Mouse (Mus musculus) MEL (cell line): ENCODE measurements around the gene Olfr545.

ENCODE experiments used
- BHLHE40 ChIP-seq: IDR thresholded peaks from 2 replicates; pipeline ENCODE4 v1.6.1; 2012; ENCODE audit warnings: low read depth, mild to moderate bottlenecking, inconsistent platforms, low read length, improper control_type of control experiment, borderline replicate concordance
- CHD2 ChIP-seq: IDR thresholded peaks from 2 replicates; pipeline ENCODE4 v1.6.1; 2011; ENCODE audit warnings: low read length, improper control_type of control experiment
- CTCF ChIP-seq, 3 experiments: IDR thresholded peaks in 2 of 3; conservative IDR thresholded peaks in 1 of 3; 2 replicates each; pipeline ENCODE4 v1.5.1; 2011 to 2012; ENCODE audit warnings: low read length in 3 of 3, low read depth in 2 of 3, mild to moderate bottlenecking in 2 of 3, improper control_type of control experiment in 1 of 3, inconsistent platforms in 1 of 3, mixed read lengths in 1 of 3, moderate library complexity in 1 of 3; ENCODE audit not compliant: control insufficient read depth in 1 of 3, insufficient read depth in 1 of 3, poor library complexity in 1 of 3, severe bottlenecking in 1 of 3
- ELF1 ChIP-seq: IDR thresholded peaks from 2 replicates; pipeline ENCODE4 v1.6.1; 2014; ENCODE audit warnings: low read depth, mild to moderate bottlenecking, inconsistent platforms, low read length, improper control_type of control experiment, moderate library complexity
- GABPA ChIP-seq: IDR thresholded peaks from 2 replicates; pipeline ENCODE4 v1.6.1; 2012; ENCODE audit warnings: low read depth, mild to moderate bottlenecking, inconsistent platforms, low read length, improper control_type of control experiment, moderate library complexity
- MAX ChIP-seq: IDR thresholded peaks from 2 replicates; pipeline ENCODE4 v1.6.1; 2011; ENCODE audit warnings: low read length, improper control_type of control experiment
- POLR2A ChIP-seq, 2 experiments: IDR thresholded peaks; 2 replicates each; pipeline ENCODE4 v1.6.1; 2011 to 2012; ENCODE audit warnings: low read length in 2 of 2, mild to moderate bottlenecking in 2 of 2, control low read depth in 1 of 2, improper control_type of control experiment in 1 of 2, low read depth in 1 of 2, moderate library complexity in 1 of 2; ENCODE audit not compliant: control insufficient read depth in 1 of 2, insufficient read depth in 1 of 2, poor library complexity in 1 of 2
- POLR2AphosphoS2 ChIP-seq: IDR thresholded peaks from 2 replicates; pipeline ENCODE4 v1.6.1; 2011; ENCODE audit warnings: low read length, improper control_type of control experiment
- SMC3 ChIP-seq: IDR thresholded peaks from 2 replicates; pipeline ENCODE4 v1.6.1; 2011; ENCODE audit warnings: low read depth, low read length, improper control_type of control experiment
- TCF12 ChIP-seq: IDR thresholded peaks from 2 replicates; pipeline ENCODE4 v1.6.1; 2014; ENCODE audit warnings: low read depth, mild to moderate bottlenecking, inconsistent platforms, low read length, improper control_type of control experiment, moderate library complexity
- USF1 ChIP-seq: IDR thresholded peaks from 2 replicates; pipeline ENCODE4 v1.6.1; 2014; ENCODE audit warnings: low read depth, mild to moderate bottlenecking, inconsistent platforms, low read length, improper control_type of control experiment, moderate library complexity
- USF2 ChIP-seq, 2 experiments: IDR thresholded peaks; 2 replicates each; pipeline ENCODE4 v1.6.1; 2011 to 2012; ENCODE audit warnings: improper control_type of control experiment in 2 of 2, low read length in 2 of 2, borderline replicate concordance in 1 of 2, inconsistent platforms in 1 of 2, low read depth in 1 of 2, mild to moderate bottlenecking in 1 of 2; ENCODE audit not compliant: insufficient read depth in 1 of 2
- ZC3H11A ChIP-seq: IDR thresholded peaks from 2 replicates; pipeline ENCODE4 v1.6.1; 2012; ENCODE audit warnings: low read depth, mild to moderate bottlenecking, inconsistent platforms, low read length, improper control_type of control experiment

GRCm38 (mm10) chr7:102509726-102510125 lies 10.4 kb upstream of the Olfr545 start:
- TF ChIP-seq CTCF (IDR thresholded peaks at IDR 0.05 in 2 of 3, conservative IDR thresholded peaks at IDR 0.05 in 1 of 3; ENCODE audit: control insufficient read depth in 1 of 3, insufficient read depth in 1 of 3, low read depth in 2 of 3, low read length in 3 of 3, poor library complexity in 1 of 3, severe bottlenecking in 1 of 3) (no peak), BHLHE40 (no peak), USF2 (IDR thresholded peaks at IDR 0.05; ENCODE audit: borderline replicate concordance in 1 of 2, insufficient read depth in 1 of 2, low read depth in 1 of 2, low read length in 2 of 2) (no peak), ZC3H11A (no peak), POLR2AphosphoS2 (no peak), TCF12 (no peak), CHD2 (no peak), POLR2A (IDR thresholded peaks at IDR 0.05; ENCODE audit: control insufficient read depth in 1 of 2, insufficient read depth in 1 of 2, low read depth in 1 of 2, low read length in 2 of 2, poor library complexity in 1 of 2) (no peak), SMC3 (no peak), MAX (no peak), ELF1 (no peak), GABPA (no peak), USF1 (no peak)
